Mouse (Mus musculus) heart, embryonic 11.5 days (tissue): ENCODE data around the gene Gm13285. TPM values are rescaled to one million over a fixed set of nuclear protein-coding genes. Genes with fewer than 3 reads are reported as not detected.
A peak's percentile ranks its signal among the peaks of the same experiment; 100 is the strongest.
"Not testable (repeated sequence)": the region's sequence is repeated elsewhere in the genome, so short reads cannot be mapped to it uniquely, and the experiment has no call there.

Experiments used
- ATAC-seq: fragments of 200-750 bp; cut with Nextera tagmentation; replicated peaks from 2 replicates; pipeline ENCODE4 v1.8.0; 2017; ENCODE audit warnings: moderate library complexity; ENCODE audit not compliant: insufficient number of reproducible peaks, low FRiP score, low TSS enrichment
- H3K27ac ChIP-seq: fragments of 300-500 bp; sonication (generic); 2 replicates; pipeline ENCODE4 v1.5.1; 2014; ENCODE audit warnings: mild to moderate bottlenecking, low read depth, low read length
- H3K27me3 ChIP-seq: fragments of 300-500 bp; sonication (generic); 2 replicates; pipeline ENCODE4 v1.6.1; 2014; ENCODE audit warnings: mild to moderate bottlenecking, low read length, mixed read lengths; ENCODE audit not compliant: control insufficient read depth, insufficient read depth
- H3K36me3 ChIP-seq: fragments of 300-500 bp; sonication (generic); 2 replicates; pipeline ENCODE4 v1.6.1; 2014; ENCODE audit warnings: mild to moderate bottlenecking, low read length, moderate library complexity, mixed read lengths; ENCODE audit not compliant: control insufficient read depth, insufficient read depth
- H3K4me1 ChIP-seq: fragments of 300-500 bp; sonication (generic); 2 replicates; pipeline ENCODE4 v1.6.1; 2014; ENCODE audit warnings: low read length; ENCODE audit not compliant: control insufficient read depth, insufficient read depth
- H3K4me2 ChIP-seq: fragments of 300-500 bp; sonication (generic); 2 replicates; pipeline ENCODE4 v1.6.1; 2014; ENCODE audit warnings: mild to moderate bottlenecking, moderate library complexity
- H3K4me3 ChIP-seq: fragments of 300-500 bp; sonication (generic); 2 replicates; pipeline ENCODE4 v1.5.1; 2014; ENCODE audit warnings: low read depth, low read length
- H3K9ac ChIP-seq: fragments of 300-500 bp; sonication (generic); 2 replicates; pipeline ENCODE4 v1.6.1; 2014; ENCODE audit warnings: mild to moderate bottlenecking, low read depth, low read length, moderate library complexity
- H3K9me3 ChIP-seq: fragments of 300-500 bp; sonication (generic); replicated peaks from 2 replicates; pipeline ENCODE4 v1.6.1; 2016; ENCODE audit warnings: low read length; ENCODE audit not compliant: control insufficient read depth
- WGBS: fragments of 180-500 bp; shearing (Covaris S2); extraction: QIAGEN DNeasy Blood & Tissue Kit; methylation state at CpG from one replicate; pipeline ENCODE4 v1.1.7; 2014; ENCODE audit not compliant: insufficient replicate concordance; 5-methylcytosine and 5-hydroxymethylcytosine counted together
- polyA plus RNA-seq: library from polyadenylated mRNA; unstranded; fragments of >200 nt; fragmentation: Nextera tagmentation; extraction: Ambion mirVana; gene quantifications from 2 replicates; pipeline ENCODE4 v1.2.1, GENCODE M21; 2014

Gene Gm13285
- polyA plus RNA-seq, 1 experiment from 2014 or later, result 0.27 TPM

- not testable (repeated sequence) for H3K9me3 ChIP-seq, H3K36me3 ChIP-seq, H3K9ac ChIP-seq, H3K4me3 ChIP-seq, H3K4me1 ChIP-seq, ATAC-seq, H3K4me2 ChIP-seq, H3K27me3 ChIP-seq, H3K27ac ChIP-seq
- 69% methylated on average over 6 of the region's 8 CpGs for WGBS
Observed at GRCm38 (mm10) chr4:88761776-88762175, 37.7 kb upstream of the Gm13285 start.

GRCm38 (mm10) chr4:88762341-88762740, 37.1 kb upstream of the Gm13285 start:
- not testable (repeated sequence) for H3K36me3 ChIP-seq, H3K9me3 ChIP-seq, H3K9ac ChIP-seq, ATAC-seq, H3K4me2 ChIP-seq, H3K4me3 ChIP-seq, H3K27ac ChIP-seq, H3K4me1 ChIP-seq, H3K27me3 ChIP-seq
- 44% methylated on average over 8 of the region's 9 CpGs for WGBS

DNA sequence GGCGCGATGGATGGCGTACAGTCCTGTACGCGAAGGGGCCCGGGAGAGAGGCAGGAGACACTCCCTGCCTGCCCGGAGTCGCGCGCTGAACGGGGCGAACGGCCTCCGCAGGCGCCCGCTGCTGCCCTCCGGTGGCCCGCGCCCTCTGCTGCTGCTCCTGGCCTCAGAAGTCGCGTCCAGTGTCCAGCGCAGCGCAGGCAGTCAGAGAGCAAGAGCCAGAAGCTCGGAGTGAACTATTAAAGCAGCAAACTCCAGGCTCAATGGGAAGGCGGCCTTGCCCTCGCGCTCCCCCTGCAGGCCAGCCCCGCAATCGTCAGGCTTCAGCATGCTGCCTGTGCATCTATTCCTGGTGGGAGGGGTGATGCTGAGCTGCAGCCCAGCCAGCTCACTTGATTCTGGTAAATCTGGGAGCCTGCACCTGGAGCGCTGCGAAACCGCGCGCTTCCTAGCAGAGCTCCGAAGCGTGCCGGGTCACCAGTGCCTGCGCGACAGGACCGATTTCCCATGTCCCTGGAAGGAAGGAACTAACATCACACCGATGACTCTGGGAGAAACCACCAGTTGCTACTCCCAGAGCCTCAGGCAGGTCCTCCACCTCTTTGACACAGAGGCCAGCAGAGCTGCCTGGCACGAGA, 36.0 kb upstream of the Gm13285 start:
- not testable (repeated sequence) for H3K27ac ChIP-seq, H3K9ac ChIP-seq, H3K36me3 ChIP-seq

GRCm38 (mm10) chr4:88773534-88773933, 25.9 kb upstream of the Gm13285 start, which contains the start of gene Gm13290:
Gm13290 (plus strand) TSS chr4:88773834.
- not testable (repeated sequence) for ATAC-seq, H3K27me3 ChIP-seq, H3K4me1 ChIP-seq, H3K4me3 ChIP-seq, H3K27ac ChIP-seq, H3K36me3 ChIP-seq, H3K9me3 ChIP-seq, H3K4me2 ChIP-seq, H3K9ac ChIP-seq
- no CpG with 5 or more reads among the region's 32 CpGs for WGBS

More for the DNA sequence above, 36.0 kb upstream of the Gm13285 start:
- not testable (repeated sequence) for ATAC-seq, H3K27me3 ChIP-seq, H3K9me3 ChIP-seq, H3K4me1 ChIP-seq
- H3K4me2 ChIP-seq, result peak overlapping the region; percentile 44
- H3K4me3 ChIP-seq, result peak overlapping the region; percentile 25; the same call in 1 of the 2 replicates
- 4% methylated on average over 24 of the region's 42 CpGs for WGBS

GRCm38 (mm10) chr4:88776622-88777021, 22.8 kb upstream of the Gm13285 start, which contains the start of gene Gm13289:
Gm13289 (plus strand) TSS chr4:88776922.
- WGBS, result no CpG with 5 or more reads among the region's 29 CpGs

DNA sequence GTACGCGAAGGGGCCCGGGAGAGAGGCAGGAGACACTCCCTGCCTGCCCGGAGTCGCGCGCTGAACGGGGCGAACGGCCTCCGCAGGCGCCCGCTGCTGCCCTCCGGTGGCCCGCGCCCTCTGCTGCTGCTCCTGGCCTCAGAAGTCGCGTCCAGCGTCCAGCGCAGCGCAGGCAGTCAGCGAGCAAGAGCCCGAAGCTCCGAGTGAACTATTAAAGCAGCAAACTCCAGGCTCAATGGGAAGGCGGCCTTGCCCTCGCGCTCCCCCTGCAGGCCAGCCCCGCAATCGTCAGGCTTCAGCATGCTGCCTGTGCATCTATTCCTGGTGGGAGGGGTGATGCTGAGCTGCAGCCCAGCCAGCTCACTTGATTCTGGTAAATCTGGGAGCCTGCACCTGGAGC, 19.9 kb upstream of the Gm13285 start, which contains the start of gene Gm13272:
TSS of gene Gm13272 (plus strand) at position 301 of the 400 bp plus-strand sequence.
- H3K4me1 ChIP-seq, ATAC-seq, H3K27ac ChIP-seq, H3K9me3 ChIP-seq, H3K27me3 ChIP-seq, H3K4me3 ChIP-seq, H3K9ac ChIP-seq, H3K36me3 ChIP-seq, H3K4me2 ChIP-seq: not testable (repeated sequence)
- no CpG with 5 or more reads among the region's 29 CpGs for WGBS

More at GRCm38 (mm10) chr4:88776622-88777021, 22.8 kb upstream of the Gm13285 start, which contains the start of gene Gm13289:
- not testable (repeated sequence) for H3K9me3 ChIP-seq, H3K4me3 ChIP-seq, H3K36me3 ChIP-seq, ATAC-seq, H3K4me1 ChIP-seq, H3K27ac ChIP-seq, H3K27me3 ChIP-seq, H3K4me2 ChIP-seq, H3K9ac ChIP-seq

DNA sequence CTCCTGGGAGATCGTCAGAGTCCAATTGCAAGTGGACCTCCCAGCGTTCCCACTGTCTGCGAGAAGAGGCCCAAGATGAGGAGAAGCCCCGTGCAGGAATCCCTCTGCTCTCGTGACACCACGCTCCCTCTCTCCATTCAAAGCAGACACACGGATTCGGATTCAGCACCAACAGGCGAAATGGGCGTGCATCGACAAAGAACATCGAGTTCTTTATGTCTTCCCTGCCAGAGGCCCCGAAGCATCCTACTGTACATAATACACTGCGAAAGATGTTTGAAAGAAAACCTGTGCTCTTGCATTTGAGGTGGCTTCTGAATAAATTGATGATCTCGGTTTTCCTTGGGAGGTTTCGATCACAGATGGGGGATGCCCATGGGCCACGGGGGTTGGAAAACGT, 19.1 kb upstream of the Gm13285 start:
- not testable (repeated sequence) for H3K4me3 ChIP-seq, H3K9ac ChIP-seq, H3K27ac ChIP-seq, H3K27me3 ChIP-seq, H3K36me3 ChIP-seq, H3K9me3 ChIP-seq, H3K4me2 ChIP-seq, H3K4me1 ChIP-seq, ATAC-seq
- WGBS, result 33% methylated on average over 15 of the region's 18 CpGs

GRCm38 (mm10) chr4:88781831-88782230, 17.6 kb upstream of the Gm13285 start, which contains the start of gene Ifnz:
Ifnz (plus strand) TSS chr4:88782131.
- H3K27ac ChIP-seq, H3K4me1 ChIP-seq, H3K9me3 ChIP-seq, H3K9ac ChIP-seq, H3K4me3 ChIP-seq, ATAC-seq, H3K27me3 ChIP-seq, H3K36me3 ChIP-seq: not testable (repeated sequence)
- peak within 1 kb of the TSS; percentile 49 for H3K4me2 ChIP-seq
- WGBS, result 10% methylated on average over 3 of the region's 7 CpGs

- H3K27me3 ChIP-seq, H3K4me1 ChIP-seq, H3K4me3 ChIP-seq, H3K27ac ChIP-seq, ATAC-seq, H3K9me3 ChIP-seq, H3K36me3 ChIP-seq, H3K9ac ChIP-seq: not testable (repeated sequence)
- 0% methylated on average over 3 of the region's 31 CpGs for WGBS
- peak overlapping the region; percentile 49 for H3K4me2 ChIP-seq
Observed at GRCm38 (mm10) chr4:88782335-88782734, 17.1 kb upstream of the Gm13285 start.
